Mouse (Mus musculus) C2C12 (cell line): ENCODE measurements around the gene Gkap1.

Experiments used
- CEBPB ChIP-seq: IDR thresholded peaks from one replicate; pipeline ENCODE4 v1.6.1; 2011; ENCODE audit warnings: low read depth, mild to moderate bottlenecking, control low read depth, moderate library complexity
- CTCF ChIP-seq: IDR thresholded peaks from one replicate; pipeline ENCODE4 v1.5.1; 2011; ENCODE audit not compliant: control insufficient read depth, insufficient read depth, insufficient read length
- MYOD1 ChIP-seq: IDR thresholded peaks from one replicate; pipeline ENCODE4 v1.6.1; 2011; ENCODE audit warnings: low read depth; ENCODE audit not compliant: control insufficient read depth, insufficient read length
- MYOG ChIP-seq: IDR thresholded peaks from one replicate; pipeline ENCODE4 v1.6.1; 2011; ENCODE audit not compliant: control insufficient read depth, insufficient read length; ENCODE audit errors: extremely low read depth
- USF1 ChIP-seq: IDR thresholded peaks from one replicate; pipeline ENCODE4 v1.6.1; 2011; ENCODE audit warnings: low read depth, mild to moderate bottlenecking, control low read depth, moderate library complexity

DNA sequence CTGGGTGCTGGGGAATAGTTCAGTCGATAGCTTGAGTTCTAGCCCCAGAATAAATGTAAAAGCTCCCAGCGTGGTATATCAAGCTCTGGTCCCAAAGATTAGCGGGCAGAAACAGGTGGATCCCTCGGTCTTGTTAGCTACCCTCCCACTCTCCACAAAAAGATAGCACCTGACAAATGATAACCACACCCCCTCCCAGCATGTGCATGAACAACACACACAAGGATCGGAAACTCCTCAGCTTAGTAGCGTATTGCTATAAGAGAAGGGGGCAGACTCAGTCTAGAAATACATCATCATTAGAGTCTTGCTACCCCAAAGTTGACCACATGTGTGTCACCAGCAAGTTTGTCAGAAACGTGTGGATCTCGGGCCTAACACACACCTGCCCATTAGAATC is at the start of gene Gkap1:
- no peak for TF ChIP-seq CTCF
- no peak for TF ChIP-seq MYOG
- TF ChIP-seq MYOD1, result no peak
- TF ChIP-seq USF1, result no peak
- no peak for TF ChIP-seq CEBPB
